Mouse (Mus musculus): ENCODE measurements at regions not wholly inside any gene's neighbourhood (a gene's known extent, or its start where the extent isn't known, plus 50 kb on each side); places are given as distances from the start of the nearest gene placed in this dataset.
"Not testable (repeated sequence)": the region's sequence is repeated elsewhere in the genome, so short reads cannot be mapped to it uniquely, and the experiment has no call there.

DNA sequence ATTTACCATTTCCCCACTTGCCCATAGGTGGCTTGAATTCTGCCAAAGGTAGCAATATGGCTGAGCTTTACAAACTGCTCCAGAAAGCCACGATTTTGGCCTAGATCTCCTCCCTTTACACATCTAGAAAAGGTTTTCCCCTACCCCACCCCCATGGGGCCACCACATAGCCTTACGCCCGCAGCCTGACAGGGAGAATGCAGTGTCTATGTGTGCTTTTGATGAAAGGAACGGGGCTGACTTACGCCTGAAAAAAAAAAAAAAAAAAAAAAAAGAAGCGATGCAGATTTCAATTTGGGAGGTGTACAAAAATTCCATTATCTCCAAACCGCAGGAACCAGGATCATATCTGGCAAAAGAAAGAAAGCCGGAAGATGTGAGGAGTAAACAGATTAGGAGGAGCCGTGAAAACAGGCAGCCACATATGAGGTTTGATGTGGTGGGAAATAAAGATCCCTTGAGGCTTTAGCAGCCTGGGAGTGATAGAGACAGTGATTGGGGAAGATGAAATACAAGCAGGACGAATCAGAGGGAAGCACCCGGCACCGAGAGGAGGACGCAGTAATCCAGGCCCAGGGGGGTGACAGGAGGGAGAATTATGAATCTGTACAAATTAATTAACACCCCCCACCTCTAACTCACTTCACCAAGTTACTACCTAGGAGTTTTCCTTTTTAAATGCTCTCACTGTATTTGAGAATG is 121.4 kb upstream of the Vldlr start:
- H3K27ac ChIP-seq: no peak overlapping the region
- no peak overlapping the region for H3K4me3 ChIP-seq
- TF ChIP-seq CTCF (IDR thresholded peaks at IDR 0.05): no peak
- no peak for DNase-seq (ENCODE audit: extremely low spot score in 1 of 2, low spot score in 2 of 2)
- intact Hi-C loops (cut with DNase I): no loop called here

DNA sequence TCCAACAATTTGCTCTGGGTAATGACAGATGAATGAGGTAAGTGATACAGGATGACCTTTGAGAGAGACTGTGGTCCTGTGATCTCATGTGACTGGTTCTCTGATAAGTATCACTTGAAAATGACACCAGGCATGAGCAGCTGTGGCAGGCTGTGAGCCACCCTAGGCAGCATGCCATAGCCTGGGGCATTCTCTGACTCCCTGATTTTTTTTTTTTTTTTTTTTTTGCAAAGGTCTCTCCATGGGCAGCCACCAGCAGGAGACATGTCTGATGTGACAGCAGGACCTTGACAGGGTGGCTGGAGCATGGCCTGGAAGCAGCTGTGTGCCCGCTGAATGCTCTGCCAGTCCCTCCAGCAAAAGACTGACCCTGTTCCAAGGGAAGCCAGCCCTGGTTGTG is 116.4 kb upstream of the Vldlr start:
- intact Hi-C loops (cut with DNase I): no loop called here
- no peak overlapping the region for H3K4me3 ChIP-seq
- DNase-seq (ENCODE audit: extremely low spot score in 1 of 2, low spot score in 2 of 2): no peak
- H3K27ac ChIP-seq: no peak overlapping the region
- no peak for TF ChIP-seq CTCF (IDR thresholded peaks at IDR 0.05)

DNA sequence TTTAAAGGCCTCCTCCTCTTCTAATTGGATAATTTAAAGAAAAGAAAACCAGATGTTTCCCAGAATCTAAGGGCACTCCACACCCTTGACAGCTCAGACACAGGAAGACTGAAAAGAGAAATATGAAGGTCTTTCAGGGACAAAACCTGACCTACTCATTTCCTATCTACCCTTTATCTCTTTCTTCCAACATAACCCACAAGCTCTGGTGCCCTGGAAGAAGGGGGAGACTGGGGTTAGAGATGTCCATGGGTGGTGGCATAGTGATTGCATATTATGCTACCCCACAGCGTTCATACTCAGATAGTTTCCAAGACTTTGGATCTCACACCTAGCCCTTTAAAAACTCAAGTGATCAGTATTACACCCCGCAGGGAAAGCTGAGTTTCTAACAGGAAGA is 105.8 kb upstream of the Vldlr start:
- H3K27ac ChIP-seq: no peak overlapping the region
- intact Hi-C loops (cut with DNase I): no loop called here
- DNase-seq (ENCODE audit: extremely low spot score in 1 of 2, low spot score in 2 of 2): no peak
- H3K4me3 ChIP-seq: no peak overlapping the region
- no peak for TF ChIP-seq CTCF (IDR thresholded peaks at IDR 0.05)

DNA sequence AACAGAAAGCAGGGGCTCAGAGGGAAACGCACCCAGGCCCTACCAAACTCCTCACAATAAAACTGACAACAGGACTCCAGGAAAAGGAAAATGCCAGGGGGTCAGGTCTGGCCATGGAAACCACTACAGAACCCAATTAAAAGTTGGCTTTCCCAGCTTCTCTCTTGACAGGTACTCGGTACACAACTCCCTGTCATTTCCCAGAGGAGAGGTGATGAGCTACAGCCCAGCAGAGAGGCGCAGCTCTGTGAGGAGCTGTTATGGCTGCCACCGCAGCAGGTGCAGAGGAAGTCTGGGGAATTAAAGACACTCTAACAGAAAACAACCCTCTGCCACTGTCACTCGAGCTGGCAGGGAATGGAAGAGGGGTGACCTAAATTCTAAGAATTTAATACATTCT is 95.4 kb upstream of the Vldlr start:
- H3K4me3 ChIP-seq: no peak overlapping the region
- no peak for TF ChIP-seq CTCF (IDR thresholded peaks at IDR 0.05)
- intact Hi-C loops (cut with DNase I): loop anchor here (5.0 to 10.0 kb wide), 4 partner anchors 96 to 304 kb away; partner anchors contain the start of genes Pum3 and Vldlr
- no peak for DNase-seq (ENCODE audit: extremely low spot score in 1 of 2, low spot score in 2 of 2)
- H3K27ac ChIP-seq: no peak overlapping the region

DNA sequence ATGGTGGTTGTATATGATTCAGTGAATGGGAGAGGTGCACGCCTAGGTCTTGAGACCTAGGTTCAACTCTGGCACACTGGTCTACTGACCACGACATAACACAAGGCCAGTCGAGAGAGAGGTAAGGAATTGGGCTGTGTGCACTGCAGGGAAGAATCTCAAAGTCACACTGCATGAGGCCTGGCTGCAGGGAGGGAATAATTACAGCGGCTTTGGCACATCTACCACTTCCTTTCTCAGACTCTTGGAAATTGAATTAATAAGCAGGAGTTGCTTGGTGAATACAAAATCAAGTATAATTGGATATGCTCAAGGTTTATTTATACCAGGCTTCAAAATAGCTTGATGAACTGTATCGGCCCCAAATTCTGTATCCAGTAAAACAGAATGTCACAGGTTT is 93.9 kb upstream of the Vldlr start:
- no peak overlapping the region for H3K27ac ChIP-seq
- no peak for TF ChIP-seq CTCF (IDR thresholded peaks at IDR 0.05)

DNA sequence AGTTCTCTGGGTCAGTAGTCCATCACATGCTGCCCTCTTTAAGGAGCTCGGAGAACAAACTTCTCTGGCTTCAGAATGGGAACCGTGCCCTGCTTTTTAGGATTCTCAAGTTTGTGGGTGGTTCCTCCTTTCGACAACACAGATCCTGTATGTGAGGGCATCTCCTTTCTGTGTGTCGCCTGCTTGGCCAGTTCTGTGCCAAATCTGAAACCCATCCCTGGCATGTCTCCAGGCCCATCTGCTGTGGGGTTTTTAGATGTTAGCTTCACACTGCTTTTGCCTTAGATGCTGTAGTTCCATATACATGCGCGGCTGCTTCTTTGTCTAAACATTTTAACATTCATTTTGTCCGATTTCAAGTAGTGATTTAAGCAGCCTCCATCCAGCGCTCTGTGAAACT is 93.0 kb upstream of the Vldlr start:
- H3K27ac ChIP-seq: no peak overlapping the region
- DNase-seq (ENCODE audit: extremely low spot score in 1 of 2, low spot score in 2 of 2): peak; percentile 64 to 77
- TF ChIP-seq CTCF (IDR thresholded peaks at IDR 0.05): no peak
- no peak overlapping the region for H3K4me3 ChIP-seq
- intact Hi-C loops (cut with DNase I): loop anchor here (5.0 to 10.0 kb wide), 4 partner anchors 94 to 301 kb away; partner anchors contain the start of genes Pum3 and Vldlr

More for the DNA sequence above, 93.9 kb upstream of the Vldlr start:
- intact Hi-C loops (cut with DNase I): loop anchor here (5.0 to 10.0 kb wide), 4 partner anchors 95 to 302 kb away; partner anchors contain the start of genes Pum3 and Vldlr
- no peak overlapping the region for H3K4me3 ChIP-seq
- no peak for DNase-seq (ENCODE audit: extremely low spot score in 1 of 2, low spot score in 2 of 2)

DNA sequence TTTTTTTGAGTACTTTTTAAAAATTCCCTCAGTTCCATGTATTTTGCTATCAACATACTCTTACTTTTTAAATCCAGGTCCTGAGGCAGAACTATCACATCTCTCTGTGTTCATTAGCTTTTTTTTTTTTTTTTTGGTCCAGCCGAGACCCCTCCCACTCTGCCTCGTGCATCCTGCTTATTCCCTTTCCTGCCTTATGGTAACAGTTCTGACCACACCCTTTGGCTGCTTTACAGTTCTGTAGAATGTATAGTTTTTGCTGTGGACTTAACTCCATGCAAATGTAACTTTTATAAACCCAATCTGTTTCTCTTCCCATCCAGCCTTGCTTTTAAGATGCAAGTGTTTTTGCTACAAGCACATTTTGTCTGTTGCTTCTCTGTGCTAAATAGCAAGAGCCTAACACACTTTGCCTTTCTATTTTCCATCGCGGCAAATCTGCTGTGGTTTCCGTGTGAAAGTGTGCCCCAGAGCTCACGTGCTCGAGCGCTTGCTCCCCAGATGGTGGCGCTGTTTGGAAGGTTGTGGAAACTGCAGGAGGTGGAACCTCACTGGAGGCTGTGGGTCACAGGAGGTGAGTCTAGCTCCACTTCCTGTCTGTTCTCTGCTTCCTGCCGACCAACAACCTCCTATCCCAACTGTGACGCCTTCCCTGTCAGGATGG is 92.3 kb upstream of the Vldlr start:
- intact Hi-C loops (cut with DNase I): loop anchor here (5.0 to 10.0 kb wide), 4 partner anchors 93 to 301 kb away; partner anchors contain the start of genes Pum3 and Vldlr
- peak; percentile 15 to 19 for DNase-seq (ENCODE audit: extremely low spot score in 1 of 2, low spot score in 2 of 2)
- Histone ChIP-seq H3K4me3 (no peak overlapping the region), H3K27ac (no peak overlapping the region)
- peak; percentile 59 for TF ChIP-seq CTCF (IDR thresholded peaks at IDR 0.05)

DNA sequence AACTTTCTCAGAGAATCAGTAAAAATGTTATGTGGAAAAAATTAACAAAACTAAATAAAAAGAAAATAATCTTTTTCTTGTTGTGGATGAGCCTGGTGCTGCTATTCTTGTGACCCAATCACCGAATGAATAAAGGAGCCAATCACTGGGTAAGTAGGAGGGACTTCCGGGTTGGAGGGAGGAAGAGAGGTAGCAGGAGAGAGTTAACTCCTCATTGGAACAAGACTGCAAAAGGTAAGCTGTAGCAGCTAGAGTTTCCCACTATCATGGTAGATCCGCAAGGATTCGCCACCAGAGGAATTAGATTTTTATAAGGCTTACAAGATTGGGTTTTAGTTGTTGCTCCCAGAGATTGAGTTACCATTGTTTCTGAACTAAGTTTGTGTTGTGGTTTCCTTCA is 87.8 kb upstream of the Vldlr start:
- not testable (repeated sequence) for H3K27ac ChIP-seq; H3K4me3 ChIP-seq; DNase-seq (ENCODE audit: extremely low spot score in 1 of 2, low spot score in 2 of 2)
- intact Hi-C loops (cut with DNase I): loop anchor here (10.0 kb wide), 1 partner anchor 296 kb away; the partner anchor contains the start of gene Pum3

DNA sequence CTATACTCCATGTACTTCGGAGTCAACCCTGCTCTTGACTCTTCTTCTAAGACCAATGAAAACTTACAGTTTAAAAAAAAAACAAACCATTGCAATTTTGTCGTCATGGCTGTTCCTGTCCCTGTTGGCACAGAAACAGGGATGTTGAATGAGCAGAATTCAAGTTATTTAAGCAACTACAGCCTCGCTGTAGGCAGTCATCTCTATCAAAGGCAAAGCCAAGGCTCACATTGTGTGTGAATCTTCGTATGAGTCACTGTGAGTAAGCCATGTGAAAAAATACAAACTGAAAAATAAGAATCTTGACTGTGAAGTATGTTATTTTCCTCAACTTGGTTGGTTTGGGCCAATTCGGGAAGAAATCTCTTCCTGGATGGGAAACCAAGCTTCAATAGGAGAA is 81.9 kb upstream of the Vldlr start:
- Histone ChIP-seq H3K4me3 (no peak overlapping the region), H3K27ac (no peak overlapping the region)
- intact Hi-C loops (cut with DNase I): no loop called here
- TF ChIP-seq CTCF (IDR thresholded peaks at IDR 0.05): no peak
- no peak for DNase-seq (ENCODE audit: extremely low spot score in 1 of 2, low spot score in 2 of 2)

DNA sequence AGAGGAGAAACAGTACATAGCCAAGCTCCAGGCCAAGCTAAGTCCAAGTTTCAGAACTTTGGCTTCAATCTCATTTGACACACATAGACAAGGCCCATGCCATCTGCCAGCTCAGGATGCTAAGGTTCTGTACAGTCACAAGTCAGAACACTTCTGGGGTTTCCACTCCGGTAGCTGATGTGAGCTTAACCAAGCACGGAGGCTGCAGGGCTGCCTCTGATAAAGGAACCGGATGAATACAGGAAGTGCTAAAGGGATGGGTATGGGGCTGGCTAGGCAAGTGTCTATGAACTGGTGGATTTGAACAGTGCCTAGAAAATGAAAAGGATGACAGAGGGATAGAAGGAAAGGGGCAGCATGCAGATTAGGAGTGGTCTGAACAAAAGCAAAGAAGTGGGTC is 75.4 kb upstream of the Vldlr start:
- no peak overlapping the region for H3K27ac ChIP-seq
- intact Hi-C loops (cut with DNase I): no loop called here
- DNase-seq (ENCODE audit: extremely low spot score in 1 of 2, low spot score in 2 of 2): no peak
- H3K4me3 ChIP-seq: no peak overlapping the region
- TF ChIP-seq CTCF (IDR thresholded peaks at IDR 0.05): no peak

DNA sequence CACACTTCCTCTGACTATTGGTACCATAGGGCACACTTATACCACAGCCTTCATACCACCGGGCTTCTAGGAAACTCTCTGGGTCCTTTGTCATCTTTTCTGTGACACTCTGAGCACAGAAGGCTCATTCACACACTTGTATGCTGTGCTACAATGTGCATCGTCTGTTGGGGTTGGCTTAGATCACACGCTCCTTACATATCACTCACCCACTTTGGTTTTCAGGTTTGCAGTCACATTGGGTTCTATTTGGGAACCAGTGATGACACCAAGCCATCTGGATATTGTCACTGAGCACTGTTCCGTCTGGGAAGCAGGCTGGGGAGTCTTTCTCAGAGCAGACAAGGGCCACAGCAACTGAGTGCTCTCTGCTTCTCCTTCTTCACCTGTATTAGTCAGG is 74.1 kb upstream of the Vldlr start:
- intact Hi-C loops (cut with DNase I): no loop called here
- Histone ChIP-seq H3K4me3 (no peak overlapping the region), H3K27ac (no peak overlapping the region)
- no peak for TF ChIP-seq CTCF (IDR thresholded peaks at IDR 0.05)
- no peak for DNase-seq (ENCODE audit: extremely low spot score in 1 of 2, low spot score in 2 of 2)

DNA sequence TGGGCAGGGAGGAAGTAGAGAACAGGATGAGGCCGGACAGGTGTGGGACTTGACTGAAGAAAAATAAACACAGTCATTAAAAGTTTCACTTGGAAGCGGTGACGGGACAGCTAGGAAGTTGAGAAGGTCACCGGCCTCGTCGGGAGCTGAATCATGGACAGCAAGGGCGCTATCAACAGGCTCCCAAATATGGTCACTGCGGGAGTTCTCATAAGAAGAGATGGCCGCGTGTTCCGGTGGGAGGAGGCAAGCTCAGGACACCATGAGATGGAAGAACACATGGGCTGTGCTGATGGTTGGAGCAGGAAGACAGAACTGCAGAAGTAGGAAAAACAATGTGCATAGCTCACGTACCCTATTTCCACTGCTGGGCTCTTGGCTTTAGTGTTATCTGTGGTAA is 68.9 kb upstream of the Vldlr start:
- no peak for TF ChIP-seq CTCF (IDR thresholded peaks at IDR 0.05)
- no peak overlapping the region for H3K4me3 ChIP-seq
- H3K27ac ChIP-seq: no peak overlapping the region
- intact Hi-C loops (cut with DNase I): no loop called here
- DNase-seq (ENCODE audit: extremely low spot score in 1 of 2, low spot score in 2 of 2): no peak
